Mouse (Mus musculus) gastrocnemius, postnatal 4 days (tissue): Measurements from ENCODE around the gene Kctd10. TPM values are rescaled to one million over a fixed set of nuclear protein-coding genes. Genes with fewer than 3 reads are reported as not detected.

Experiments
- DNase-seq, 2 experiments: peaks; one replicate each; pipeline ENCODE4 v3.0.0; 2021 to 2022; ENCODE audit warnings: low spot score in 2 of 2, mixed read lengths in 2 of 2
- long read RNA-seq, 2 experiments: library from polyadenylated mRNA; stranded (forward); transcript quantifications; one replicate each; pipeline ENCODE4 v2.0.0; 2021
- total RNA-seq, 2 experiments: library from RNA; stranded (reverse); gene quantifications; 2 replicates each; pipeline ENCODE4 v1.2.3; 2021

Gene Kctd10
- 10 to 100 TPM; 38.0 to 40.7 TPM for total RNA-seq
- long read RNA-seq, experiment 1, transcript Kctd10-201 (7 exons, 1,026 nt): minor isoform, 10 of 102 reads
- long read RNA-seq, experiment 1, transcript Kctd10-202 (7 exons, 3,103 nt): major isoform, 81 of 102 reads
- long read RNA-seq, experiment 1, partial matches to known transcripts: 2 of 102 reads
- long read RNA-seq, experiment 1, other reads (novel, unspliced or antisense): 9 of 102 reads
- long read RNA-seq, experiment 2, transcript Kctd10-202 (7 exons, 3,103 nt): major isoform, 73 of 101 reads
- long read RNA-seq, experiment 2, transcript Kctd10-201 (7 exons, 1,026 nt): minor isoform, 16 of 101 reads
- long read RNA-seq, experiment 2, partial matches to known transcripts: 6 of 101 reads
- long read RNA-seq, experiment 2, other reads (novel, unspliced or antisense): 6 of 101 reads

DNA sequence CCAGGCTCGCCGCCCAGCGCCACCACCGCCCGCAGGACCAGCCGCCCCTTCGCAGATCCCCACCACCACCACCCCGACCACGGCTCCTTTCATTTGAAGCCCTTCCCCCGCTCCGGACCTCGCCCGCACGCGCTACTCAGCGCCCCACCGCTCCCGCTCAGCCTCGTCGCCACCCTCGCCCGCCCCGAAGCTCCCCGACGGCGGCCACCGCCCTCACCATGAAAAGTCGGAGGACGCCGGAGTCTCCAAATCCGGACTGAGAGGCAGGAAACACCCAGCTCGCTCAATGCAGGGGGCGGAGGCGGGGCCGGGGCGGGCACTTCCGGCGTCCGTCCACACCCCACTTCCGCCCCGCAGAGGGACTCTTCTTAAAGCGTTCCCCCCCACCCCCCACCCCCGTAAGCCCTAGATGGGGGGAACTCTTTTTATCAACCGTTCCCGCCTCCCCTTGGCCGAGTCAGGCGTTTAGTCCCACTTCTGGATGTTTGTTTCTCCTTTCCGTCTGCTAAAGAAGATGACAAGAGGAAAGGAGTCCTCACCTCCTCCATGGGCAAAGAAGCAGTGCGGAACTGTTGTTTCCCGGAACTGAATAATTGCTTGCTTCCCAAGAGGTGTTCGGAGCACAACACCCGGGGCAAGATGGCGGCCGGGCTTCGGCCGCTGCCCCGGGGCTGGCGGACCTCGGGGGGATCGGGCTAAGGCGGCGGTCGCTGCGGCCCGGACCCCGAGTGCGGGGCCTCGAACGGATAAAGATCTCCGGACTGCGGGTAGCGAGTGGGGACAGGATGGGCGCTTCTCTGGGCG lies at the start of gene Kctd10, which contains the start of gene Ube3b:
Kctd10 (minus strand) TSS at position 300 of the 804 bp plus-strand sequence.
Ube3b (plus strand) TSS at position 399 of the 804 bp plus-strand sequence.
- DNase-seq: peak; percentile 71 to 84

GRCm38 (mm10) chr5:114429781-114430180 lies 49.5 kb upstream of the Kctd10 start:
- no peak for DNase-seq

DNA sequence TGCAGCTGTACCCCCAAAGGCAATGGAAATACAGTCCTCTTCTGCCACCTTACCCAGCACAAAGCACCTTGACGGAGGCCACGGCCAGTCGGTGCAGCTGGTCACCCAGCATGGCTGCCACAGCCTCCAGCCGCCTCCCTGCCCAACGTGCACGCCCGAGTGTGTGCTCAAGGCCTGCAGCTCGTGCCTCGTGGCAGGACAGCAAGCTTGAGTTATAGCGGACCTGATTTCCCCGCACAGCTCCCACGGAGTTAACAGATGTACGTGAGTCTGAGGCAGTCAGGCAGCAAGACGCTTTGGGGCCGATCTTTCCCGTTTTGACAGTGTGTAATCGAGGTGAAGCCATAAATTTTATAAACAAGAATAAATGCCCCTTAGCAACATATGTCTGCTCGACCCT lies 48.3 kb upstream of the Kctd10 start:
- DNase-seq: no peak

- no peak for DNase-seq
Measured at GRCm38 (mm10) chr5:114426732-114427131, 46.4 kb upstream of the Kctd10 start.

DNA sequence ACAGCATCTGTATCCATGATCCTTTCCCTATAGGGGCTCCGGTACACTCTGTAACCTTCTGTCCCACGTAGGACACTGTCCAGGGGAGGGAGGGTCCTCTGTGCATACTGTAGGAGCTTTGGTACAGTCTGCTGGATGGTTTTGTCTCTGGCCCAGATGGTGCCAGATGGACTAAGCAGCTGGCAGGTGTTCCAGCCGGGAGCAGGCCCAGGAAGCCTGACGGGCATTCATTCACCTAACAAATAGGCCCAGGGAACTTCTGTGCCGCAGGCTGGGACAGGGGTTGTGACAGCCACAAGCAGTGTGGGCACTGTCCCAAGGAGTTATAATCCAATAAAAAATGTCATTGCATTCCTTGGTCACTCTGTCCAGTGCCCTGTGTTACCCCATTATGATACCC lies 43.7 kb upstream of the Kctd10 start:
- DNase-seq: no peak

DNA sequence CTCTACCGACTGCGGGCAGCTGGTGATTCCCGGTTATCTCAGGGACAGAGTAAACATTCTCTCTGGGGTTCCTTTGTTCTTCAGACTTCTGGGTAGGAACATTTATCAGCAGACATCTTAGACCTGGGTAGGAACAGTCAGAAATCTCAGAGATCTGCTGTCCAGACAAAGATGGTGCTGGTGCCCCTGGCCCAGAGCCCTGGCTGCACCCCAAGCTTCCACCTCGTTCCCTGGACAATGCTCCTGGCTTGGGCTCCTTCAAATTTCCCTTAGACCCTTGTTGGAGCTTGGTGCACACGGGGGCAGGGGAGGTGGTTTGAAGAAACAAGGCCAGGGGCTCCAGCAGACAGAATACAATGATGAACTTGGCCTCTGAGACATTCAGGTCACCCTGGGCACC lies 42.3 kb upstream of the Kctd10 start:
- no peak for DNase-seq

- DNase-seq: no peak
Measured at GRCm38 (mm10) chr5:114421561-114422298, 41.4 kb upstream of the Kctd10 start.

GRCm38 (mm10) chr5:114418541-114418940 lies 38.2 kb upstream of the Kctd10 start:
- no peak for DNase-seq

GRCm38 (mm10) chr5:114416855-114417254 lies 36.5 kb upstream of the Kctd10 start:
- no peak for DNase-seq

DNA sequence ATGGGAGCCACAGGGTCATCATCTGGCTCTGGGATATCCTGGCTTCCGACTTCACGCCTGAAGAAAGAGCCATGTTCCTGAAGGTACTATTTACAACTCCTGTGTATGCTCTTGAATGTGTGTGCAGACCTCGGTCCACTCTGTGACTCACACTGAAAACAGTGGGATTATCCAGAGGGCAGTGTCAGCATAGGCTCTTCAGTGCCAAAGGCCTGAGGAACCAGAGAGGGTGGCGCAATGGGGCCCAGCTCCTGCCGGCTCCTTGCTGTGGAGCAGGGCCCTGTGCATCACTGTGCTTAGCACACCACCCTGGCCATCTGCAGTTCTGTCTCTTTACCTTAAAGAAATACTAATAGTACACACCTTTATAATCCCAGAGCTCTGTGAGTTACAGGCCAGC lies 35.3 kb upstream of the Kctd10 start:
- no peak for DNase-seq

- DNase-seq: no peak
Measured at GRCm38 (mm10) chr5:114413067-114413735, 32.9 kb upstream of the Kctd10 start.

DNA sequence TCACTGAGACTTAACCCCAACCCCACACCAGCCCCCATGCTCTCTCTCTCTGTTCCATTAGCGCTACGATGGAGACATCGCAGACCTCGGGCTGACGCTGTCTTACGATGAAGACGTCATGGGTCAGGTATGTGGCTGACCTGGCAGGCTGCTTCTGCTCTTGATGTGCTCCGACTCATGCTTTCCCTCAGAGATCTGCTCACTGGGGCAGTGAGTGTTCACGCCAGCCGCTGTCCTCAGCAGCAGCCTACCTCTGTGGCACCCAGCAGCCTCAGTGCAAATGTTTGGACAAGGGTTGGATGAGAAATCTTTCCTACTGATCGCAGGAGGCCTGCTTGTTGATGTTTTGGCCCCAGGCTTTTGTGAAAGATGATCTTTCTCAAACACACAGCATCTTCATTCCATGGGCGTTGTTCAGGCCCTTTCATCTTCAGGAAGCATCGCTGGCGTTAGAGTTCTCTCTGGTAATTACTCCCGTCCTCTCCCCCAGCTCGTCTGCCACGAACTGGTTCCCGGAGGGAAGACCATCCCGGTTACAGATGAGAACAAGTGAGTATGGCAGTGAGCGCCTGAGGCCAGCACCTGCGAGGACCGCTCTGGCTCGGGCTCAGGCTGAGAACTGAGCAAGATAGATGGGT lies 32.2 kb upstream of the Kctd10 start:
- DNase-seq: no peak

- peak in 1 of 2 experiments; percentile 26 for DNase-seq
Measured at GRCm38 (mm10) chr5:114410429-114410828, 30.1 kb upstream of the Kctd10 start.

DNA sequence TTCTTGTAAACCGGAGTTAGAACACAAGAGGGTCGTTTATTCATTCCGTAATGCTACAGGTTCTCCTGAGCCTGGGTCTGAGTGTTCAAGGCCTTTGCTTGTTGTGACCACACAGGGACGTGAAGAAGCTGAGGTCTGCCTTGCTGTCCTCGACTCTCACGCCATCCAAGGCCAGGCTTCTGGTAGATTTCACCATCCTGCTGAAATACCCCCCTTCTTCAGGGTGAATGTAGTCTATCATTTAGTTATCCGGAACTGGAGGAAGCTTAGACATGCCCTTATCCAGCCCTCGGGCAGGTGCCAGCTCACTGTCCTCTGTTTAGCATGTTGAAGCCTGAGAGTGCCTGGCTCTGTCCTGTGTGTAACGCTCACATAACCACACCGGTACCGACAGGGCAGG lies 28.5 kb upstream of the Kctd10 start:
- DNase-seq: no peak

GRCm38 (mm10) chr5:114407810-114408209 lies 27.5 kb upstream of the Kctd10 start:
- no peak for DNase-seq

GRCm38 (mm10) chr5:114407269-114407668 lies 27.0 kb upstream of the Kctd10 start:
- no peak for DNase-seq

DNA sequence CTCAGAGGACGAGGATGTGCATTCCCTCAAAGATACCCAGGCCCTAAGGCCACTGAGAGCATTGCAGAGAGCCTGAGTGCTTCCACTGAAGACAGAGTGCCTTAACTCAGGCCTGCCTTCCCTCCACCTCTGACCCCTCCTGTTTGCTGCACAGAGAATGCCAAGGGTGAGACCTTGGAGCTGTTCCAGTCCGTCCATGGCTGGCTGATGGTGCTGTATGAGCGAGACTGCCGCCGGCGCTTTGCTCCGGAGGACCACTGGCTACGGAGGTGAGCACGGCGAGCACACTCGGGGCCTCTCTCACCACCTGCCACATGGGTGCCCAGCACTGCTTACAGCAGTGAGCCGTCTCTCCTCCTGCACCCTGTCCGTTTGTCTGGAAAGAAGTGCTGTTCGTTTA lies 26.3 kb upstream of the Kctd10 start:
- no peak for DNase-seq

DNA sequence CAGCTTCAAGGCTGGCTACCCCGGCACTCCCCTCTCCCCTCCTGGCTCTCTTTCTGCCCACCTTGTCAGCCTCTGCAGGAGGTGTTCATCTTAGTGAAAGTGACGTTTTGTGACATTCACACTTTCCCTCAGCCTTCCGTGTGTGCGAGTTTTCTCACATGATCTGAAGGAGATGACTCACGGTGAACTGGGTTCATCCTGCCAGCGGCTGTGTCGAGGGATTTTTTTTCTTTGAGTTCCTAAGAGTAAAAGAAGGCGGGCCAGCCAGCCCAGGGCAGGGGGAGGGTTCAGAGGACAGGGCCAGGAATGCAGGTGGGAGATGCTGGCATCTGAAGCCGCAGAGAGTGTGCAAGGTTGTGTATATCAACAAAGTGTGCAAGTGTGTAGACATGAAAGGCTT lies 12.9 kb upstream of the Kctd10 start:
- no peak for DNase-seq

DNA sequence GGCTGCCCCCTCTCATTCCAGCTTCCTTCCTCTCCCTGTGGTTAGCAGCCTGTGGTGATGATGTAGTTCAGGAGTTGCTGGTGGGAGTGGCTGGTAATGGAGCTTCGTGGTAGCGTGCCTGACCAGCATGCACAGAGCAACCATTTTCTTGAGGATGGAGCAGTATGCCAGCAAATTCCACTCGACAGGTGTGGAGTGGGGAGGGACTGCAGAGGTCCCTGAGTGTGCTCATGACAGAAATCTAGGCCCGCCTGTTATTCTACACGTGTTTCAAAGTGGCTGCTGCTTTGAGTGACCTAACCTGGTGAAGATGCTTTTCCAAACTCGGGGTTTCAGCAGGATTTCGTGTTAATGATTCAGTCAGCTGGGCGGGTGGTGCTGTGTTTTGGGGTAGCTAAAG lies 4.1 kb upstream of the Kctd10 start:
- no peak for DNase-seq

GRCm38 (mm10) chr5:114383184-114383904 lies 3.0 kb upstream of the Kctd10 start:
- DNase-seq: no peak
